Mouse (Mus musculus) stomach, embryonic 14.5 days (tissue): ENCODE results near the gene Mtmr10. TPM values are rescaled to one million over a fixed set of nuclear protein-coding genes. Genes with fewer than 3 reads are reported as not detected.

ENCODE experiments used
- ATAC-seq: fragments of 200-750 bp; cut with Nextera tagmentation; 2 replicates; pipeline ENCODE4 v1.8.0; 2017; ENCODE audit warnings: low read depth, moderate TSS enrichment; ENCODE audit not compliant: insufficient number of reproducible peaks, insufficient read depth, low FRiP score
- H3K27ac ChIP-seq: fragments of 300-500 bp; sonication (generic); 2 replicates; pipeline ENCODE4 v1.5.1; 2014; ENCODE audit warnings: mild to moderate bottlenecking, low read length, moderate library complexity, mixed read lengths
- H3K27me3 ChIP-seq: fragments of 300-500 bp; sonication (generic); 2 replicates; pipeline ENCODE4 v1.6.1; 2014; ENCODE audit warnings: low read length, control low read depth, mixed read lengths; ENCODE audit not compliant: control insufficient read depth, insufficient read depth
- H3K36me3 ChIP-seq: fragments of 300-500 bp; sonication (generic); 2 replicates; pipeline ENCODE4 v1.6.1; 2014; ENCODE audit warnings: mild to moderate bottlenecking, control low read depth, low read length, moderate library complexity, mixed read lengths; ENCODE audit not compliant: control insufficient read depth, insufficient read depth
- H3K4me1 ChIP-seq: fragments of 300-500 bp; sonication (generic); 2 replicates; pipeline ENCODE4 v1.6.1; 2014; ENCODE audit warnings: low read length, control low read depth, mixed read lengths; ENCODE audit not compliant: control insufficient read depth, insufficient read depth
- H3K4me2 ChIP-seq: fragments of 300-500 bp; sonication (generic); replicated peaks from 2 replicates; pipeline ENCODE4 v1.6.1; 2014; ENCODE audit warnings: low read depth, low read length, control low read depth
- H3K4me3 ChIP-seq: fragments of 300-500 bp; sonication (generic); 2 replicates; pipeline ENCODE4 v1.5.1; 2014; ENCODE audit warnings: low read depth, low read length, control low read depth
- H3K9ac ChIP-seq: fragments of 300-500 bp; sonication (generic); replicated peaks from 2 replicates; pipeline ENCODE4 v1.6.1; 2014; ENCODE audit warnings: low read depth, mild to moderate bottlenecking, control low read depth, low read length, moderate library complexity, mixed read lengths
- H3K9me3 ChIP-seq: fragments of 300-500 bp; sonication (generic); 2 replicates; pipeline ENCODE4 v1.6.1; 2016; ENCODE audit warnings: low read depth, low read length, control low read depth; ENCODE audit not compliant: control insufficient read depth
- WGBS: fragments of 180-500 bp; shearing (Covaris S2); extraction: QIAGEN DNeasy Blood & Tissue Kit; methylation state at CpG from one replicate; pipeline ENCODE4 v1.1.7; 2014; 5-methylcytosine and 5-hydroxymethylcytosine counted together
- polyA plus RNA-seq: library from polyadenylated mRNA; unstranded; fragments of >200 nt; fragmentation: Nextera tagmentation; extraction: Ambion mirVana; gene quantifications from 2 replicates; pipeline ENCODE4 v1.2.1, GENCODE M21; 2014

Mtmr10 gene
- polyA plus RNA-seq, 1 experiment from 2014 or later = 11.8 TPM

GRCm38 (mm10) chr7:64278526-64278925 lies 8.9 kb upstream of the Mtmr10 start:
- Histone ChIP-seq H3K27me3 (no peaks in the 10 kb centered on the region), H3K36me3 (no peaks in the 10 kb centered on the region), H3K9me3 (no peaks in the 10 kb centered on the region), H3K4me2 (no peak overlapping the region), H3K4me3 (no peak overlapping the region), H3K9ac (no peak overlapping the region), H3K27ac (no peak overlapping the region), H3K4me1 (no peaks in the 10 kb centered on the region)
- WGBS = 95% methylated on average over 1 of the region's 1 CpGs
- ATAC-seq = no peak

GRCm38 (mm10) chr7:64279548-64279947 lies 7.9 kb upstream of the Mtmr10 start:
- Histone ChIP-seq H3K4me3 (no peak overlapping the region), H3K4me1 (no peaks in the 10 kb centered on the region), H3K9me3 (no peaks in the 10 kb centered on the region), H3K4me2 (no peak overlapping the region), H3K27me3 (no peaks in the 10 kb centered on the region), H3K36me3 (no peaks in the 10 kb centered on the region), H3K9ac (no peak overlapping the region), H3K27ac (no peak overlapping the region)
- WGBS = 87% methylated on average over 3 of the region's 3 CpGs
- no peak for ATAC-seq

- H3K4me3 ChIP-seq = 0 out of 2 replicates have a peak overlapping the region, but pooled peaks have one; percentile 77
- H3K27me3 ChIP-seq = no peaks in the 10 kb centered on the region
- no peak overlapping the region for H3K27ac ChIP-seq
- no peak overlapping the region for H3K9ac ChIP-seq
- no peaks in the 10 kb centered on the region for H3K36me3 ChIP-seq
- H3K4me2 ChIP-seq = peak overlapping the region; percentile 67
- H3K9me3 ChIP-seq = no peaks in the 10 kb centered on the region
- no peaks in the 10 kb centered on the region for H3K4me1 ChIP-seq
- no peak for ATAC-seq
Measured at GRCm38 (mm10) chr7:64286566-64286965, 887 bp upstream of the Mtmr10 start.

- no peak overlapping the region for H3K4me2 ChIP-seq
- 90% methylated on average over 7 of the region's 7 CpGs for WGBS
- H3K9me3 ChIP-seq = no peaks in the 10 kb centered on the region
- peaks cover 3% of the 10 kb centered on the region; the same call in 1 of the 2 replicates for H3K36me3 ChIP-seq
- no peak overlapping the region for H3K4me3 ChIP-seq
- no peaks in the 10 kb centered on the region for H3K4me1 ChIP-seq
- no peaks in the 10 kb centered on the region for H3K27me3 ChIP-seq
- no peak for ATAC-seq
- H3K9ac ChIP-seq = no peak overlapping the region
- H3K27ac ChIP-seq = no peak overlapping the region
Measured at GRCm38 (mm10) chr7:64289416-64289815, 2.0 kb downstream of the Mtmr10 start.

GRCm38 (mm10) chr7:64290431-64290830 lies 3.0 kb downstream of the Mtmr10 start:
- Histone ChIP-seq H3K4me2 (no peak overlapping the region), H3K4me3 (no peak overlapping the region), H3K9ac (no peak overlapping the region), H3K36me3 (peaks cover 3% of the 10 kb centered on the region; the same call in 1 of the 2 replicates), H3K27me3 (no peaks in the 10 kb centered on the region), H3K27ac (no peak overlapping the region), H3K9me3 (no peaks in the 10 kb centered on the region), H3K4me1 (no peaks in the 10 kb centered on the region)
- WGBS = 86% methylated on average over 6 of the region's 6 CpGs
- no peak for ATAC-seq

- H3K4me2 ChIP-seq = no peak overlapping the region
- no peak for ATAC-seq
- no peak overlapping the region for H3K4me3 ChIP-seq
- H3K9me3 ChIP-seq = no peaks in the 10 kb centered on the region
- H3K27ac ChIP-seq = no peak overlapping the region
- WGBS = 90% methylated on average over 10 of the region's 10 CpGs
- peaks cover 3% of the 10 kb centered on the region; the same call in 1 of the 2 replicates for H3K36me3 ChIP-seq
- H3K4me1 ChIP-seq = 0 out of 2 replicates have a peak, but pooled peaks cover 4% of the 10 kb centered on the region
- H3K27me3 ChIP-seq = no peaks in the 10 kb centered on the region
- H3K9ac ChIP-seq = no peak overlapping the region
Measured at GRCm38 (mm10) chr7:64291722-64292121, 4.3 kb downstream of the Mtmr10 start.

- Histone ChIP-seq H3K4me3 (no peak overlapping the region), H3K9me3 (no peaks in the 10 kb centered on the region), H3K27me3 (no peaks in the 10 kb centered on the region), H3K27ac (no peak overlapping the region), H3K4me2 (no peak overlapping the region), H3K36me3 (peaks cover 3% of the 10 kb centered on the region; the same call in 1 of the 2 replicates), H3K9ac (no peak overlapping the region), H3K4me1 (0 out of 2 replicates have a peak, but pooled peaks cover 4% of the 10 kb centered on the region)
- 30% methylated on average over 5 of the region's 5 CpGs for WGBS
- ATAC-seq = no peak
Measured at GRCm38 (mm10) chr7:64296286-64297010, 9.0 kb downstream of the Mtmr10 start.

- Histone ChIP-seq H3K27me3 (no peaks in the 10 kb centered on the region), H3K9me3 (no peaks in the 10 kb centered on the region), H3K4me2 (no peak overlapping the region), H3K9ac (no peak overlapping the region), H3K4me1 (no peaks in the 10 kb centered on the region), H3K4me3 (no peak overlapping the region), H3K27ac (no peak overlapping the region), H3K36me3 (peaks cover 5% of the 10 kb centered on the region; the same call in 1 of the 2 replicates)
- 81% methylated on average over 7 of the region's 7 CpGs for WGBS
- ATAC-seq = no peak
Measured at GRCm38 (mm10) chr7:64310241-64310640, 22.8 kb downstream of the Mtmr10 start.

- H3K27ac ChIP-seq = no peak overlapping the region
- ATAC-seq = no peak
- no peak overlapping the region for H3K4me2 ChIP-seq
- WGBS = 58% methylated on average over 2 of the region's 2 CpGs
- no peaks in the 10 kb centered on the region for H3K4me1 ChIP-seq
- H3K27me3 ChIP-seq = no peaks in the 10 kb centered on the region
- peaks cover 5% of the 10 kb centered on the region; the same call in 1 of the 2 replicates for H3K36me3 ChIP-seq
- no peak overlapping the region for H3K4me3 ChIP-seq
- no peak overlapping the region for H3K9ac ChIP-seq
- H3K9me3 ChIP-seq = no peaks in the 10 kb centered on the region
Measured at GRCm38 (mm10) chr7:64310756-64311155, 23.3 kb downstream of the Mtmr10 start.
